Mouse (Mus musculus) brown adipose tissue, adult 24 weeks (tissue): ENCODE results near the gene Atg14. TPM values are rescaled to one million over a fixed set of nuclear protein-coding genes. Genes with fewer than 3 reads are reported as not detected.

Experiments used
- H3K27ac ChIP-seq: fragments of 200-500 bp; replicated peaks from 2 replicates; pipeline ENCODE4 v1.5.1; 2012; ENCODE audit warnings: low read depth, mild to moderate bottlenecking, low read length
- H3K4me1 ChIP-seq: fragments of 200-500 bp; 2 replicates; pipeline ENCODE4 v1.6.1; 2012; ENCODE audit warnings: low read length, mixed read lengths; ENCODE audit not compliant: control insufficient read depth, insufficient read depth, insufficient read length
- H3K4me3 ChIP-seq: fragments of 200-500 bp; 2 replicates; pipeline ENCODE4 v1.5.1; 2012; ENCODE audit warnings: low read depth, mild to moderate bottlenecking, low read length, moderate library complexity; ENCODE audit not compliant: insufficient read depth
- polyA plus RNA-seq: library from polyadenylated mRNA; stranded (reverse); fragments of >200 nt; gene quantifications from 2 replicates; pipeline ENCODE4 v1.2.4, GENCODE M21; 2012; ENCODE audit not compliant: missing spikeins, insufficient read depth, insufficient read length

Atg14 gene
- polyA plus RNA-seq, 1 experiment = 5.5 TPM

GRCm38 (mm10) chr14:47529019-47529418, 41.4 kb downstream of the Atg14 start:
- Histone ChIP-seq H3K27ac (no peak overlapping the region), H3K4me3 (no peak overlapping the region), H3K4me1 (0 out of 2 replicates have a peak, but pooled peaks cover 3% of the 10 kb centered on the region)

- Histone ChIP-seq H3K27ac (no peak overlapping the region), H3K4me3 (no peak overlapping the region), H3K4me1 (no peaks in the 10 kb centered on the region)
Measured at GRCm38 (mm10) chr14:47528293-47528692, 42.2 kb downstream of the Atg14 start.

- H3K27ac ChIP-seq = no peak overlapping the region
- no peaks in the 10 kb centered on the region for H3K4me1 ChIP-seq
- no peak overlapping the region for H3K4me3 ChIP-seq
Measured at GRCm38 (mm10) chr14:47527833-47528232, 42.6 kb downstream of the Atg14 start.

- Histone ChIP-seq H3K4me3 (no peak overlapping the region), H3K27ac (no peak overlapping the region), H3K4me1 (no peaks in the 10 kb centered on the region)
Measured at GRCm38 (mm10) chr14:47525861-47526260, 44.6 kb downstream of the Atg14 start.

GRCm38 (mm10) chr14:47525374-47525773, 45.1 kb downstream of the Atg14 start:
- no peaks in the 10 kb centered on the region for H3K4me1 ChIP-seq
- H3K27ac ChIP-seq = no peak overlapping the region
- no peak overlapping the region for H3K4me3 ChIP-seq

- Histone ChIP-seq H3K27ac (no peak overlapping the region), H3K4me1 (no peaks in the 10 kb centered on the region), H3K4me3 (no peak overlapping the region)
Measured at GRCm38 (mm10) chr14:47522301-47522700, 48.1 kb downstream of the Atg14 start.

GRCm38 (mm10) chr14:47521609-47522008, 48.8 kb downstream of the Atg14 start:
- H3K4me1 ChIP-seq = no peaks in the 10 kb centered on the region
- H3K27ac ChIP-seq = no peak overlapping the region

GRCm38 (mm10) chr14:47520751-47521449, 49.5 kb downstream of the Atg14 start:
- Histone ChIP-seq H3K4me1 (no peaks in the 10 kb centered on the region), H3K27ac (no peak overlapping the region), H3K4me3 (no peak overlapping the region)

More at GRCm38 (mm10) chr14:47521609-47522008, 48.8 kb downstream of the Atg14 start:
- H3K4me3 ChIP-seq = no peak overlapping the region

GRCm38 (mm10) chr14:47518619-47519018, 51.8 kb downstream of the Atg14 start:
- Histone ChIP-seq H3K4me1 (no peaks in the 10 kb centered on the region; the same call in 1 of the 2 replicates), H3K27ac (no peak overlapping the region), H3K4me3 (no peak overlapping the region)

- H3K4me3 ChIP-seq = no peak overlapping the region
- H3K4me1 ChIP-seq = peaks cover 4% of the 10 kb centered on the region
- no peak overlapping the region for H3K27ac ChIP-seq
Measured at GRCm38 (mm10) chr14:47516755-47517154, 53.7 kb downstream of the Atg14 start.

- H3K4me1 ChIP-seq = peaks cover 5% of the 10 kb centered on the region
- H3K4me3 ChIP-seq = no peak overlapping the region
- H3K27ac ChIP-seq = peak overlapping the region; percentile 70
Measured at GRCm38 (mm10) chr14:47515636-47516035, 54.8 kb downstream of the Atg14 start.

GRCm38 (mm10) chr14:47514816-47515453, 55.5 kb downstream of the Atg14 start:
- peak overlapping the region; percentile 70 for H3K27ac ChIP-seq
- H3K4me3 ChIP-seq = no peak overlapping the region
- peaks cover 6% of the 10 kb centered on the region for H3K4me1 ChIP-seq

GRCm38 (mm10) chr14:47513606-47514005, 56.8 kb downstream of the Atg14 start:
- Histone ChIP-seq H3K4me1 (peaks cover 7% of the 10 kb centered on the region), H3K4me3 (no peak overlapping the region), H3K27ac (no peak overlapping the region)

- no peak overlapping the region for H3K4me3 ChIP-seq
- H3K27ac ChIP-seq = no peak overlapping the region
- peaks cover 11% of the 10 kb centered on the region for H3K4me1 ChIP-seq
Measured at GRCm38 (mm10) chr14:47510244-47510643, 60.2 kb downstream of the Atg14 start.

GRCm38 (mm10) chr14:47508035-47508434, 62.4 kb downstream of the Atg14 start:
- Histone ChIP-seq H3K4me1 (peaks cover 9% of the 10 kb centered on the region), H3K27ac (no peak overlapping the region), H3K4me3 (no peak overlapping the region)

- no peak overlapping the region for H3K27ac ChIP-seq
Measured at GRCm38 (mm10) chr14:47506676-47507075, 63.8 kb downstream of the Atg14 start.

More at GRCm38 (mm10) chr14:47506676-47507075, 63.8 kb downstream of the Atg14 start:
- no peak overlapping the region for H3K4me3 ChIP-seq
- H3K4me1 ChIP-seq = peaks cover 11% of the 10 kb centered on the region
